Mouse (Mus musculus) midbrain, embryonic 14.5 days (tissue): ENCODE measurements around the gene Npcd. TPM values are rescaled to one million over a fixed set of nuclear protein-coding genes. Genes with fewer than 3 reads are reported as not detected.

Source experiments
- ATAC-seq: fragments of 200-750 bp; cut with Nextera tagmentation; 2 replicates; pipeline ENCODE4 v1.8.0; 2017; ENCODE audit warnings: moderate number of reproducible peaks, moderate library complexity; ENCODE audit not compliant: low FRiP score, low TSS enrichment
- DNase-seq: peaks from one replicate; pipeline ENCODE4 v3.0.0-alpha.2; 2015
- H3K27ac ChIP-seq: fragments of 300-500 bp; sonication (generic); replicated peaks from 2 replicates; pipeline ENCODE4 v1.5.1; 2014; ENCODE audit warnings: mild to moderate bottlenecking, low read depth, low read length, moderate library complexity
- H3K27me3 ChIP-seq: fragments of 300-500 bp; sonication (generic); 2 replicates; pipeline ENCODE4 v1.6.1; 2014; ENCODE audit warnings: low read length, control low read depth, mixed read lengths; ENCODE audit not compliant: control insufficient read depth, insufficient read depth
- H3K36me3 ChIP-seq: fragments of 300-500 bp; sonication (generic); 2 replicates; pipeline ENCODE4 v1.6.1; 2014; ENCODE audit warnings: low read length, control low read depth; ENCODE audit not compliant: control insufficient read depth, insufficient read depth
- H3K4me1 ChIP-seq: fragments of 300-500 bp; sonication (generic); 2 replicates; pipeline ENCODE4 v1.6.1; 2014; ENCODE audit warnings: mild to moderate bottlenecking, antibody characterized with exemption, low read length, control low read depth; ENCODE audit not compliant: control insufficient read depth, insufficient read depth
- H3K4me2 ChIP-seq: fragments of 300-500 bp; sonication (generic); 2 replicates; pipeline ENCODE4 v1.6.1; 2014; ENCODE audit warnings: mild to moderate bottlenecking, low read length, moderate library complexity
- H3K4me3 ChIP-seq: fragments of 300-500 bp; sonication (generic); replicated peaks from 2 replicates; pipeline ENCODE4 v1.5.1; 2014; ENCODE audit warnings: low read depth, low read length
- H3K9ac ChIP-seq: fragments of 300-500 bp; sonication (generic); replicated peaks from 2 replicates; pipeline ENCODE4 v1.6.1; 2014; ENCODE audit warnings: mild to moderate bottlenecking, low read length, moderate library complexity
- H3K9me3 ChIP-seq: fragments of 300-500 bp; sonication (generic); 2 replicates; pipeline ENCODE4 v1.6.1; 2016; ENCODE audit warnings: low read length, control low read depth, mixed read lengths; ENCODE audit not compliant: control insufficient read depth
- WGBS: fragments of 180-500 bp; shearing (Covaris S2); extraction: QIAGEN DNeasy Blood & Tissue Kit; methylation state at CpG from one replicate; pipeline ENCODE4 v1.1.7; 2014; 5-methylcytosine and 5-hydroxymethylcytosine counted together
- polyA plus RNA-seq: library from polyadenylated mRNA; unstranded; fragments of >200 nt; fragmentation: Nextera tagmentation; extraction: Ambion mirVana; gene quantifications from 2 replicates; pipeline ENCODE4 v1.2.1, GENCODE M21; 2014

Gene Npcd
- polyA plus RNA-seq, 1 experiment from 2014 or later = not detected

GRCm38 (mm10) chr15:79774117-79775027 is 59.7 kb downstream of the Npcd start:
- WGBS = under 1% methylated on average over 48 of the region's 50 CpGs

GRCm38 (mm10) chr15:79770629-79771240 is 63.3 kb downstream of the Npcd start:
- 73% methylated on average over 21 of the region's 21 CpGs for WGBS
- Histone ChIP-seq H3K4me1 (peaks cover 13% of the 10 kb centered on the region), H3K27me3 (no peaks in the 10 kb centered on the region), H3K4me2 (no peak overlapping the region), H3K27ac (no peak overlapping the region), H3K9ac (no peak overlapping the region), H3K36me3 (no peaks in the 10 kb centered on the region), H3K9me3 (no peaks in the 10 kb centered on the region), H3K4me3 (no peak overlapping the region)
- ATAC-seq (no peak), DNase-seq (no peak)

More at GRCm38 (mm10) chr15:79774117-79775027, 59.7 kb downstream of the Npcd start:
- Histone ChIP-seq H3K9me3 (no peaks in the 10 kb centered on the region), H3K27ac (peak overlapping the region; percentile 58), H3K27me3 (no peaks in the 10 kb centered on the region), H3K36me3 (no peaks in the 10 kb centered on the region), H3K4me2 (peak overlapping the region; percentile 67), H3K4me1 (peaks cover 13% of the 10 kb centered on the region), H3K9ac (peak overlapping the region; percentile 85), H3K4me3 (peak overlapping the region; percentile 69)
- peak; percentile 97 for ATAC-seq
- peak; percentile 99 for DNase-seq

GRCm38 (mm10) chr15:79768302-79768701 is 65.7 kb downstream of the Npcd start:
- Histone ChIP-seq H3K4me2 (no peak overlapping the region), H3K4me1 (peaks cover 2% of the 10 kb centered on the region), H3K9ac (no peak overlapping the region), H3K27ac (no peak overlapping the region), H3K4me3 (no peak overlapping the region), H3K27me3 (no peaks in the 10 kb centered on the region), H3K9me3 (no peaks in the 10 kb centered on the region), H3K36me3 (peaks cover 12% of the 10 kb centered on the region)
- 61% methylated on average over 6 of the region's 6 CpGs for WGBS
- ATAC-seq (no peak), DNase-seq (no peak)

GRCm38 (mm10) chr15:79767327-79767961 is 66.6 kb downstream of the Npcd start:
- H3K9ac ChIP-seq = no peak overlapping the region
- no peaks in the 10 kb centered on the region for H3K27me3 ChIP-seq
- no peaks in the 10 kb centered on the region for H3K9me3 ChIP-seq
- no peak overlapping the region for H3K27ac ChIP-seq
- H3K36me3 ChIP-seq = peaks cover 20% of the 10 kb centered on the region
- ATAC-seq = no peak
- H3K4me3 ChIP-seq = no peak overlapping the region
- H3K4me1 ChIP-seq = no peaks in the 10 kb centered on the region
- 88% methylated on average over 16 of the region's 16 CpGs for WGBS
- no peak for DNase-seq
- H3K4me2 ChIP-seq = no peak overlapping the region

GRCm38 (mm10) chr15:79766586-79767071 is 67.4 kb downstream of the Npcd start:
- H3K27me3 ChIP-seq = no peaks in the 10 kb centered on the region
- ATAC-seq = no peak
- no peak overlapping the region for H3K9ac ChIP-seq
- no peak overlapping the region for H3K27ac ChIP-seq
- H3K4me1 ChIP-seq = no peaks in the 10 kb centered on the region
- DNase-seq = no peak
- H3K4me2 ChIP-seq = no peak overlapping the region
- WGBS = 94% methylated on average over 10 of the region's 10 CpGs
- no peaks in the 10 kb centered on the region for H3K9me3 ChIP-seq
- H3K36me3 ChIP-seq = peaks cover 28% of the 10 kb centered on the region
- no peak overlapping the region for H3K4me3 ChIP-seq

GRCm38 (mm10) chr15:79766168-79766567 is 67.9 kb downstream of the Npcd start:
- DNase-seq = no peak
- Histone ChIP-seq H3K9ac (no peak overlapping the region), H3K27ac (no peak overlapping the region; the same call in 1 of the 2 replicates), H3K9me3 (no peaks in the 10 kb centered on the region), H3K4me2 (no peak overlapping the region), H3K4me1 (no peaks in the 10 kb centered on the region), H3K36me3 (peaks cover 32% of the 10 kb centered on the region), H3K4me3 (no peak overlapping the region), H3K27me3 (no peaks in the 10 kb centered on the region)
- no peak for ATAC-seq
- WGBS = 77% methylated on average over 10 of the region's 10 CpGs

GRCm38 (mm10) chr15:79765361-79765760 is 68.7 kb downstream of the Npcd start:
- 94% methylated on average over 2 of the region's 2 CpGs for WGBS
- ATAC-seq (no peak), DNase-seq (no peak)
- H3K27ac ChIP-seq = no peak overlapping the region
- no peak overlapping the region for H3K4me3 ChIP-seq
- no peaks in the 10 kb centered on the region for H3K4me1 ChIP-seq
- no peak overlapping the region for H3K9ac ChIP-seq
- H3K9me3 ChIP-seq = no peaks in the 10 kb centered on the region
- H3K27me3 ChIP-seq = no peaks in the 10 kb centered on the region
- H3K36me3 ChIP-seq = peaks cover 34% of the 10 kb centered on the region
- no peak overlapping the region for H3K4me2 ChIP-seq

GRCm38 (mm10) chr15:79764539-79765267 is 69.3 kb downstream of the Npcd start:
- H3K9me3 ChIP-seq = no peaks in the 10 kb centered on the region
- no peak for DNase-seq

More at GRCm38 (mm10) chr15:79764539-79765267, 69.3 kb downstream of the Npcd start:
- Histone ChIP-seq H3K4me1 (no peaks in the 10 kb centered on the region), H3K4me3 (no peak overlapping the region), H3K36me3 (peaks cover 34% of the 10 kb centered on the region), H3K9ac (no peak overlapping the region), H3K27me3 (no peaks in the 10 kb centered on the region), H3K27ac (no peak overlapping the region), H3K4me2 (no peak overlapping the region)
- ATAC-seq = no peak
- WGBS = 88% methylated on average over 11 of the region's 11 CpGs
